Mouse (Mus musculus) yolk sac, embryonic 10.5 days (tissue): ENCODE measurements around the gene Rgs19.

Source experiments
- DNase-seq: peaks from one replicate; pipeline ENCODE4 v3.0.0-alpha.2; 2017; ENCODE audit warnings: low spot score

The Rgs19 gene

DNA sequence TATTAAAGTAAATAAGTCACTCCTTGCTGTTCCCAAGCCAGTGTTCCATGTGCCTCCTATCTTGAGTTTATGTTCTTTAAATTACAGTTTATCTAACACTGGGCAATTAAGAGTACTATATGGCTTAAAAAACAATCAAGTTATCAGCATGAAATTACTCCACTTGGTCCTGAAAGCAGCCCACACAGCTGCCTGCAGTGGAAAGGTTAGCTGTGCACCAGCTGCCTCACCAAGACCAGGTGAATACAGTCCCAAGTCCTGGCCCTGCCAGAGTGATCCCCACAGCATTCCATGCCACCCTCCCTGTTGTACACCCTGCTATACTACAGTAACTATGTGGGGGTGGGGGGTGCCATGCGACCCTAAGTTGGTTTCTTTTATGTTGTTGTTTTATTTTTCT, 40.3 kb downstream of the Rgs19 start:
- DNase-seq, result no peak

DNA sequence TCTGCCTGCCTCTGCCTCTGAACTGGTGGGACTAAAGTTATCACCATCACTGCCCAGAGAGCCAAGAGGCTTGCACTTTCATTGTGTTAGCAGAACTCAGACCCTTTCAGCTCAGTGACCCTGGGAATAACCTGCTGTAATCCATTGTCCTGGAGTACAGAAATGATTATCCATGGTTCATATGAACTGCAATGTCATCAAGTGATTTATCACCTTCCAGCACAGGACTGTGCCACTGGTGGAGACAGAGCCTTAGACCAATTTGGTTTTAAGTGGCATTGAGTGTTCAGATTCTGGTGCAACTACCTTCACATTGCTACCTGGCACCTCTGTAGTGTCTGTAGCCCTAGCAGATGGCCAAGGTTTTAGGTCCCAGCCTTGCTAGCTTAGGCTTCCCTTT, 40.7 kb downstream of the Rgs19 start:
- no peak for DNase-seq

DNA sequence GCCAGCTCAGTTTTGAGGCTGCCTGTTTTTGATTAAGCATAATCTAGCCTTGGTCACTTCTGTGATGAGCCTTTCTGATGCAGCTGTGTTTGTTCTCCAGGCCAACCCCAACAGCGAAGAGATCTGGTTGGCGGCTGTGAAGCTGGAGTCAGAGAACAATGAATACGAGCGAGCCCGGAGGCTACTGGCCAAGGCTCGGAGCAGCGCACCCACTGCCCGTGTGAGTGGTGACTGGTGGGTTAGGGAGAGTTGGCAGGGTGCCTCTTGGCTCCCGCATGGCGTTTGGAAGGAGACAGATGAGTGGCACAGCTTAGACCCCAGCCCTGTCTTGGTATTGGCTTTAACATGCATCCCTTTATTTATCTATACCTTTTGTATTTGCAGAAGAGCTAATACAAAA, 44.9 kb downstream of the Rgs19 start:
- DNase-seq, result no peak

DNA sequence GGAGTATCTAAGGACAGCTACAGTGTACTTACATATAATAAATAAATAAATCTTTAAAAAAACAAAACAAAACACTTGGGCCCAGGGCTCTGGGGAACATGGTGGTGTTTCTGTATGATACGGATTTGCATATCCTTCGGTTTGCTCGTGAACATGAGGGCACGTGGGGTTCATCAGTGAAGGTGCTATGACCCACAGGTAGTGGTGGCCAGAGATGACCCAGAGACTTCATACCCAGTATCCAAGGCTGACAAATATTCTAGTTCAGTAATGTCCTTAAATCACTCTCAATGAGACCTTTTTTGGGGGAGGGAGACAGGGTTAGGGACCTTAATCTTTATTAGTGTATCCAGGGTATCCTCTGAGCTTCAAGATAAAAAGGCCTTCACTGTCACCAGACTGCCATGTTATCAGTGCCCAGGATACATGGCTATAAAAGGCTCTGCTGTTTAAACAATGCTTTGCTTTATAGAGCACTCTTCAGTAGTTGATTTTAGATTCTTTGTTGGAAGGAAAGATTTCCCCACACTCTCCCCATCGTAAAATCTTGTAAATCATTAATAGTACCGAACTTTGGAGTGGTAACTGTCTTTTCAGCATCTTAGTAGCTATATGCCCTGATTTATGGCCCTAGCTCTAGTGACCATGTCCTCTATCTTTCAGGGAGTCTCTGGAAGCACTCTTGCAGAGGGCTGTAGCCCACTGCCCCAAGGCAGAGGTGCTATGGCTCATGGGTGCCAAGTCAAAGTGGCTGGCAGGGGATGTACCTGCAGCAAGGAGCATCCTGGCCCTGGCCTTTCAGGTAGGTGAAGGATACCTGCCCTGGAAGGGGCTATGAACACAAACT, 46.9 kb downstream of the Rgs19 start:
- peak; percentile 35 for DNase-seq

DNA sequence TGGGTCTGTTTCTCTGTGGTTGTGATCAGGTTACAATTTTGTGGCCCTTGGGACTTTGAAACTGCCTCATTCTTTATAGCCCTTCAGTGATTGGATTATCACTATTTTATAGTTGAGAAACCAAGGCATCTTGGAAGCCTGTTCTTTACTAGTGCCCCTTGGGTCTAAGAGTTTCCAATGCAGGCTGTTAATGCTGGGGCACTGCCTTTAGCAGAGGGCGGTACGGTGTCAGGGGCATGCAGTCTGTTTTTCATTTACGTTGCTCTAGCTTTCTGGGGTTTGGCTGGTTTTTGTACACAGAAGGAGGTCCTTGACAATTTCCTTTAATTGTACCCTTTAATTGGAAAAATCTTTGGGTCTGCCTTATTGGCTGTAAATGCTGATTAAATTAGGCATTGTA, 48.1 kb downstream of the Rgs19 start:
- no peak for DNase-seq

DNA sequence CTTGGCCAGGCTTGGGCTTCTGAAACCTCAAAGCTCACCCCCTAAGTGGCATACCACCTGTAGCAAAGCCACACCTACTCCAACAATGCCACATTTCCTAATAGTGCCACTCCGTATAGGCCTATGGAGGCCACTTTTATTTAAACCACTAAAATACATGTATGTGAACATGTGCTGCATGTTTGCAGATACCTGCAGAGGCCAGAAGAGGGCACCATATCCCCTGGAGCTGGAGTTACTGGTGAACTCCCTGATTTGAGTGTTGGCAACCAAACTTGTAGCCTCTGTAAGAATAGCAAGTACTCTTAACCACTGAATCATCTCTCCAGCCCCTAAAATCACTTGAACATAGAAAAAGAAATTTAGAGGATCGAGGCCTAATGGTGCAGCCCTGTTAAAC, 49.4 kb downstream of the Rgs19 start:
- DNase-seq, result peak; percentile 16
